Comparison of ENCODE assay signal across 8 mouse cellular contexts in the genomic region with DNA sequence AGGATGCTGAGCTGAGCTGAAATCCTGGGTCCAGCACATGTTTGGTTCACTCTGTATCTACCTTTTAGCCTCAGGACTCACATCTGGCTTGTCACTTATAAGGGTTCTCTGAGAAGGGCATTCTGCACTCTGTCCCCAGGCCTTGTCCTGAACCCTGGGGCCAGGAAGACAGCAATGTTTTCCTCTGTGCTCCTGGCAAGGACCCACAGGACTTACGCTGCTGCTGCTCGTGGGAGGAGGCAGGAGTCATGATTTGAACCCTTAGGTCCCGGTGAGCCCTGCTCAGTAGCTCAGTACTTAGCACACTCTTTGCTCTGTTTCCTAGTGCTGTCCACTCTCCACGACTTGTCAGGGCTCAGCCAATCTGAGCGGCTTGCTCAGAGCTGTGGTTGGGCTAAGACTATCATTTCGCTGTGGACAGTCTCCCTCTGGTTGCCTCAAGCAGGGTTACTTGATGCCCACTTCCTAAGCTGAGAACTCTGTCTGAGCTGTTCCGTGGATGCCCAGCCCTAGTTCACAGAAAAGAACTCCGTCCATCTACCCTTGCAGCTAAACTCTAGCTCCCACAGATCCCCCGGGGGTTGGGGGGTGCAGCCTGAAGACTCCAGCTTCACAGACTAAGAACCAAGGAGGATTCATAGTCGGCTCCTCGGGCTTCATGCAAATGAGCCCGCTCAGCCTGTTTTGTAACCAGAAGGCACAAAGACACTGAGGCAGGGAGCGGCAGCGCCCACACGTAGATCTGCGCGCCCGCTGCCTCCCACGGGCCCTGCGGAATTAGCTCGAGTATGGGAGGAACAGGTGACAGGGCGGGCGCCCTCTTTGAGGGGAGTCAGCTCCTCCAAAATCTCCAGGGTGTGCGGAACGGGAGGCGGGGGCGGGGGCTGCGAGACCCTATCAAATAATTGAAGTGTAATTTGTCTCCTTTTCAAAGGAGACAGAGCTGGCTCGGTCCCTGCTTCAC. TPM values are rescaled to one million over a fixed set of nuclear protein-coding genes. Genes with fewer than 3 reads are reported as not detected.
DNase-seq lines count a peak whose midpoint lies in the region; ATAC-seq and TF ChIP-seq lines count a peak whose summit lies in the region.

No protein-coding gene starts in this region.

- 0 out of 2 replicates have a peak, but pooled peaks have one; percentile 9 for TF ChIP-seq POLR2A in cortical plate, adult 2 months (IDR thresholded peaks at IDR 0.05; ENCODE audit: extremely low read depth, insufficient read depth, low read length)

- H3K4me1 ChIP-seq in cortical plate, adult 2 months (ENCODE audit: control insufficient read depth, insufficient read depth, low read length) = peaks cover 15% of the 10 kb centered on the region
- H3K4me1 ChIP-seq in heart, postnatal 0 days (ENCODE audit: control insufficient read depth, insufficient read depth) = peaks cover 17% of the 10 kb centered on the region

- no peak for TF ChIP-seq CTCF in cortical plate, adult 2 months (IDR thresholded peaks at IDR 0.05; ENCODE audit: extremely low read depth, insufficient read depth, low read length)
- TF ChIP-seq CTCF in heart, postnatal 0 days (IDR thresholded peaks at IDR 0.05; ENCODE audit: low read depth) = no peak

- no peak for TF ChIP-seq EP300 in heart, postnatal 0 days (IDR thresholded peaks at IDR 0.05; ENCODE audit: low read depth)

- no peak for ATAC-seq in heart, postnatal 0 days (ENCODE audit: insufficient read depth, low read depth)
- no peak for ATAC-seq in granulocyte monocyte progenitor cell, adult 5-6 weeks (replicated peaks; ENCODE audit: poor library complexity, severe bottlenecking)
- ATAC-seq in activated CD4-positive, CD25-positive, alpha-beta regulatory T cell, adult 4 months = no peak

- H3K4me3 ChIP-seq in cortical plate, adult 2 months (ENCODE audit: insufficient read depth, low read length) = no peak overlapping the region
- peak overlapping the region; percentile 18 for H3K4me3 ChIP-seq in heart, postnatal 0 days (ENCODE audit: low read depth, low read length)

- WGBS in heart, postnatal 0 days = 11% methylated on average over 29 of the region's 29 CpGs

- peak overlapping the region; percentile 97 for H3K27ac ChIP-seq in cortical plate, adult 2 months (ENCODE audit: insufficient read depth, low read length)
- no peak overlapping the region for H3K27ac ChIP-seq in heart, postnatal 0 days (ENCODE audit: low read depth)

- intact Hi-C loops in left cerebral cortex, postnatal 14 days (cut with DNase I) = no loop called here

- H3K9me3 ChIP-seq in heart, postnatal 0 days (replicated peaks; ENCODE audit: control insufficient read depth, low read length) = no peaks in the 10 kb centered on the region

- DNase-seq in heart, adult 18-20 months = peak; percentile 44 to 50
- no peak for DNase-seq in heart, adult 8-10 months (ENCODE audit: low spot score)
- peak; percentile 13 for DNase-seq in heart, postnatal 0 days (ENCODE audit: low spot score)
- peak; percentile 89 to 92 for DNase-seq in left cerebral cortex, postnatal 14 days (ENCODE audit: low spot score in 2 of 2)
- peak; percentile 89 to 93 for DNase-seq in right cerebral cortex, postnatal 10 days (ENCODE audit: low spot score in 2 of 2)

- H3K9ac ChIP-seq in heart, postnatal 0 days (replicated peaks; ENCODE audit: low read depth, low read length) = 0 out of 2 replicates have a peak overlapping the region, but pooled peaks have one; percentile 14

- H3K4me2 ChIP-seq in heart, postnatal 0 days (ENCODE audit: low read depth, low read length) = peak overlapping the region; percentile 58

- H3K36me3 ChIP-seq in heart, postnatal 0 days (replicated peaks; ENCODE audit: control insufficient read depth, insufficient read depth, low read length) = no peaks in the 10 kb centered on the region

- H3K27me3 ChIP-seq in heart, postnatal 0 days (ENCODE audit: control insufficient read depth, insufficient read depth, low read length) = peaks cover 9% of the 10 kb centered on the region; the same call in 1 of the 2 replicates

RNA-seq across cellular contexts. Expression of a gene that starts 14.5 kb away (rescaled TPM):
- under 1 TPM; 0.20 to 0.31 TPM for total RNA-seq in heart, adult 18-20 months (2021)
- under 1 TPM; 0.24 to 0.37 (median 0.32) TPM for total RNA-seq in heart, adult 8-10 months (2022)
- 42.5 and 51.6 TPM in 2 replicates for polyA plus RNA-seq in cortical plate, adult 2 months (2012; rRNA removed)
- total RNA-seq in heart, postnatal 0 days (2014; rRNA removed; ENCODE audit: low replicate concordance) = not detected in 2 replicates
- polyA plus RNA-seq in heart, postnatal 0 days (2015; fragmentation: Nextera tagmentation; extraction: Ambion mirVana) = 0.11 and 0.37 TPM in 2 replicates
- total RNA-seq in left cerebral cortex, postnatal 14 days (2021) = 10 to 100 TPM; 62.2 to 70.1 TPM
- total RNA-seq in granulocyte monocyte progenitor cell, adult 5-6 weeks (2014; fragmentation: Nextera tagmentation) = 1.1 TPM in 1 of 2 replicates, not detected in the other
- not detected in 2 replicates for total RNA-seq in granulocyte monocyte progenitor cell, adult 5-6 weeks (2017)
- under 1 TPM in 1 of 2 experiments, not detected in 1; 0.25 TPM for polyA plus RNA-seq in activated CD4-positive, CD25-positive, alpha-beta regulatory T cell, adult 4 months (2017; shearing (Covaris generic))

RNA-seq across cellular contexts. Expression of a gene that starts 22.9 kb away (rescaled TPM):
- total RNA-seq in heart, adult 18-20 months (2021) = 10 to 100 TPM; 29.8 to 31.8 TPM
- 10 to 100 TPM; 30.7 to 34.2 (median 33.8) TPM for total RNA-seq in heart, adult 8-10 months (2022)
- 17.2 and 17.9 TPM in 2 replicates for polyA plus RNA-seq in cortical plate, adult 2 months (2012; rRNA removed)
- total RNA-seq in heart, postnatal 0 days (2014; rRNA removed; ENCODE audit: low replicate concordance) = 44.9 and 52.8 TPM in 2 replicates
- 30.6 and 34.3 TPM in 2 replicates for polyA plus RNA-seq in heart, postnatal 0 days (2015; fragmentation: Nextera tagmentation; extraction: Ambion mirVana)
- total RNA-seq in left cerebral cortex, postnatal 14 days (2021) = 10 to 100 TPM; 22.1 to 23.4 TPM
- 34.0 and 36.8 TPM in 2 replicates for total RNA-seq in granulocyte monocyte progenitor cell, adult 5-6 weeks (2014; fragmentation: Nextera tagmentation)
- 6.9 and 10.7 TPM in 2 replicates for total RNA-seq in granulocyte monocyte progenitor cell, adult 5-6 weeks (2017)
- polyA plus RNA-seq in activated CD4-positive, CD25-positive, alpha-beta regulatory T cell, adult 4 months (2017; shearing (Covaris generic)) = 10 to 100 TPM; 12.1 to 16.7 TPM

RNA-seq across cellular contexts. Expression of a gene that starts 58.9 kb away (rescaled TPM):
- total RNA-seq in heart, adult 18-20 months (2021) = not detected
- total RNA-seq in heart, adult 8-10 months (2022) = not detected
- 0.10 and 0.11 TPM in 2 replicates for polyA plus RNA-seq in cortical plate, adult 2 months (2012; rRNA removed)
- total RNA-seq in heart, postnatal 0 days (2014; rRNA removed; ENCODE audit: low replicate concordance) = 0.12 TPM in 1 of 2 replicates, not detected in the other
- polyA plus RNA-seq in heart, postnatal 0 days (2015; fragmentation: Nextera tagmentation; extraction: Ambion mirVana) = not detected in 2 replicates
- under 1 TPM; 0.15 to 0.26 TPM for total RNA-seq in left cerebral cortex, postnatal 14 days (2021)
- total RNA-seq in granulocyte monocyte progenitor cell, adult 5-6 weeks (2014; fragmentation: Nextera tagmentation) = not detected in 2 replicates
- total RNA-seq in granulocyte monocyte progenitor cell, adult 5-6 weeks (2017) = not detected in 2 replicates
- not detected for polyA plus RNA-seq in activated CD4-positive, CD25-positive, alpha-beta regulatory T cell, adult 4 months (2017; shearing (Covaris generic))

Comparison
In these comparisons a context has a peak if more than half of its experiments do, and no peak if none do; other contexts are left out.
1. RNA of a gene that starts 14.5 kb away (total RNA-seq): 62.2 to 70.1 TPM in left cerebral cortex, postnatal 14 days; 1.1 TPM in granulocyte monocyte progenitor cell, adult 5-6 weeks, 0.24 to 0.37 TPM in heart, adult 8-10 months, 0.20 to 0.31 TPM in heart, adult 18-20 months and not detected in heart, postnatal 0 days; every median in the first group is over 10 times any median in the second.